Mouse (Mus musculus): Measurements from ENCODE around the gene Aip.
A peak's percentile ranks its signal among the peaks of the same experiment; 100 is the strongest.

Gene Aip

DNA sequence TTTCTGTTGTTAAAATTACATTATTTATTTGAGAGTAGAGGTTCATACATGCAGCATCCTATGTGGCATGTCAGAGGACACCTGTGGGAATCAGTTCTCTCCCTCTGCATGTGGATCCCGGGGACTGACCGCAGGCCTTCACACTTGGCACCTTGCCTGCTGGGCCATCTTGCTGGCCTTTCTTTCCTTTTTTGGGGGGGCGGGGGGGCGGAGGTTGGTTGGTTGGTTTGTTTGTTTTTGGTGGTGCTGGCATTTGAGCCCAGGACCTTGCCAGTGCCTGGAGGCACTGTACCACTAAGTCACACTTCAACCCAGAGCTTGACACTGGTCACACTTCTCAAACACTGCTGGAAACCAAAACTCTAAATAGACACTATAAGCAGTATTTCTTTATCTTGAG is 8.7 kb upstream of the Aip start:
- no peak for DNase-seq

GRCm38 (mm10) chr19:4131768-4132167 is 6.1 kb upstream of the Aip start:
- DNase-seq = no peak

- DNase-seq = no peak
Measured at GRCm38 (mm10) chr19:4131075-4131474, 5.4 kb upstream of the Aip start.

DNA sequence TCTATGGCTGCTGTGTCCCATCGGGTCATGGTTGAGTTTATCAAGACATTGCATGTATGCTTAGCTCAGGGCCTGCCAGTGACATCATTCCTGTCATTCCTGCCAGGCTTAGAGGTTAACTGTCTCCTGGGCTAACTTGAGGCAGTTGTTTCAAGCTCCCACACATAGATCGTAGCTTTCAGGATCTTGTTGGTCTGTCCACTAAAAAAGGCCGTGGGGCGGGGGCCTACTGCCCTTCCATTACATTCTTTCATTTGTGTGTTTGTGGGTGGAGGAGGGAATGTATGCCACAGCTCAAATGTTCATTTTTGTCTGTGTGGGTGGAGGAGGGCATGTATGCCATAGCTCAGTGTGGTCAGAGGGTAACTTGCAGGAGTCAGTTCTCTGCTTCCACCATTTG is 4.4 kb upstream of the Aip start:
- DNase-seq = no peak

DNA sequence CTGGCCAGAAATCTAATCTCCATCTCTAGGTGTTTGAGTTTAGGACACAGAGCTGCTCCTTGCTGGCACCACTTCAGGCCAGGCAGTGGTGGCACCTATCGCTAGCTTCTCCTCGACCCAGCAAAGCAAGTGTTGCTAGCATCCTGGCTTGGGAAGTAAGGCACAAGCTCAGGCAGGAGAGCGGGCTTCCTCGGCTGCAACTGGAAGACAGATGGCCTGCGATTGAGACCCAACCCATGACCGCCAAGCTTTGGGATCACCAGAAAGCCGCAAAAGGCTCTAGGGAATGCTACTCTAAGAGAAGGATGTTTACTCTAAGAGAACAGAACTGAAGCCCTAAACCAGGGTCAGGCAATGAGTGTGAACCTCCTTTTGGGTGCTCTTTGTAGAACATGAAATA is 3.8 kb upstream of the Aip start:
- no peak for DNase-seq

DNA sequence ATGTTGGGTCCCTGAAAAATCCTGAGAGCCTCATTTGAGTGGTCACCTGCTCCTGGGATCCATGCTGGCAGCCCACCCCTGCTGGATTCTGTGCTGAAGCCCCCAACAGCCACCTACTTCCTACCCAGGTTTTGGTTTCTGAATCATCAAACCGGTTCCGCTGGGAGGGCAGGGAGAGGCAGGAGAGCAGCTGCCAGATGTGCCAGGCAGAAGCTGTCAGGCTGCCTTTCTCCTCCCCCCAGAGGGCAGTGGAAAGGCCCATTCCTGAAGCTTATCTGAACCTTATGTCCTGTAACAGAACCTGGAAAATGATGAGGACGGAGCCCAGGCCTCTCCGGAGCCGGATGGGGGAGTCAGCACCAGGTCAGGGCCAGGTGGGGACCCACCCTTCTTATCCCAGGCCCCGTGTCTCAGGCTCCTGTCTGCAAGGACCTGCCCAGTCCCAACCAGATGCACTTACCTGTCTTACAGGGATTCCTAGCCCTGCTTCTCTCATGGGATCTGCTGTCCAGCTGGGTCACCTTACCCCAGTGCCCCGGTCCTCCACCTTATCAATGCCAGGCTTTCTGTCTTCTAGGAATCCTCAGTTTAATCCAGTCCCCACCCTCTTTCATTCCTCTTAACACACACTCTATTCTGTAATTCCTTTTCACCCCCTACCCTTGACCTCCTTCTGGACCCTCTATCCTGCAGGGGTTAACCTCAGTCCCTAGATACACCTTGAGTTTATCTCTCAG is 1.3 kb upstream of the Aip start:
- DNase-seq = peak; percentile 62

GRCm38 (mm10) chr19:4125268-4125667 is 390 bp downstream of the Aip start:
- DNase-seq = peak; percentile 64

- DNase-seq = peak; percentile 45
Measured at GRCm38 (mm10) chr19:4124432-4124831, 1.2 kb downstream of the Aip start.

- no peak for DNase-seq
Measured at GRCm38 (mm10) chr19:4122411-4123370, 3.0 kb downstream of the Aip start.

GRCm38 (mm10) chr19:4121896-4122295 is 3.8 kb downstream of the Aip start:
- DNase-seq = peak; percentile 47

- DNase-seq = peak; percentile 98
Measured at GRCm38 (mm10) chr19:4121097-4121805, 4.4 kb downstream of the Aip start.

- DNase-seq = peak; percentile 53
Measured at GRCm38 (mm10) chr19:4120496-4120895, 5.2 kb downstream of the Aip start.

DNA sequence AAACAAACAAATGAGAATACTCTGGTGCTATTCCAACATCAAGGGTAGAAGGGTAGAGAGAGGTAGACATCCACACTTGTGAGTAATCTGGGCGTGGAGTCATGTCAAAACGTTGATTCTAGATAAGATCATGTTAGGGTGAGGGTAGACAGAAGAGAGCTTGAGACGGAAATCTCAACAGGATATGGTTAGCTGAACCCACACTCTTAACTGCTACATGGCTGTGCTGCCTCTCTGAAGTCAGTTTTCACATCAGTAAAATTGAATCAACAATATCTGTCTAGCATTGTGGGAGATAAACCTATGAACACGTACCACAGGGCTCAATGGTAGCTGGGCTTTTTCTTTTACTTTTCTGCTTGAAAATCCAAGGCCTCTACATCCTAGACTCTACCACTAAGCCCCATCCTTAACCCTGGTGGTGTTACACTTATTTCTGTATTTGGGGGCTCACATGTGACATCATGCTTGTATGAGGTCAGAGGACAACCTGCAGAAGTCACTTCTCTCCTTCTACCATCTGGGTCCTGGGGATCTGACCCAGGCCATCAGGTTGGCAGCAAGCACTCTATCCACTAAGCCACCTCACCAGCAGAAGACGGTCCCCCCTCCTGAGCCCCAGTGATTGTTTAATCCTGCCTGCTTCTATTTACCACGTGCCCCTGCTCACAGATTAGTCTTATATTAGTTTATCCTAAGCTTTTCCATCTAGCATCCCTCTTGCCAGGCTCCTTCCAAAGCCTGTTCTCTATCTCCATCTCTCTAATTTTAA is 5.8 kb downstream of the Aip start:
- peak; percentile 55 for DNase-seq

DNA sequence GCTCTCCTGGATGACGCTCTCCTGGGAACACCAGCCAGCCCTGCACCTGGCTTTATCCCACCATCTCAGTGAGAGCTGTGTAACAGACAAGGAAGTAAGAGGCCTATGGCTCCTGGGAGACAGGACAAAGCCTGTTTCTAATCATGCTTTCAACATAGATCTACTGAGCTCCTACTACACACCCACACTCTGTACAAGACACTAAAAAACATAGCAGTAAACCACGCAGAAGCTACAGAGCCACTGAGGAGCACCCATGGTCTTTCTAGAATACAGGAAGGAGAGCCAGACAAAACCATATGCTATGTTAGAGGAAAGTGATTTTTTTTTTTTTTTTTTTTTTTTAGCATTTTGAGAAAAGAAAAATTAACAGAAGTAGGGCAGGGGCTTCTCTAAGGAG is 7.3 kb downstream of the Aip start:
- no peak for DNase-seq

- no peak for DNase-seq
Measured at GRCm38 (mm10) chr19:4117006-4117405, 8.7 kb downstream of the Aip start.

- no peak for DNase-seq
Measured at GRCm38 (mm10) chr19:4115816-4116215, 9.8 kb downstream of the Aip start.

DNA sequence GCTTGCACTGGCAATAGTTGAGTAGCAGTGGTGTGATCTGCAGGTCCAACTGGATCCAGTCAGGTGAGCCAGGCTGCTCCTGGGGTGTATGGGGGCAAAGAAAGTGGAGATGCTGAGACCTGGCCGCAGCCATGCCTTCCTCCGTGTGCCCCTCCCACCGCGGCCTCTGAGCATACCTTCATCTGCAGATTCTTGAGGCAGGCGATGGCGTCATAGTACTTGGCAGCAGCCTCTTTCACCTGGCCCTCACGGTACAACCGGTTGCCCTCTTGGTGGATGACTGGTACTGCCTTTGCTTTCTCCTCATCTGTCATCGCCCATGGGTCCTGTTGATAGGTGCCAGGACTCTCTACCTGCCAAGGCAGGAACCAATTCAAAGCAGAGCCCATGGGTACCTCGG is 10.5 kb downstream of the Aip start:
- no peak for DNase-seq

GRCm38 (mm10) chr19:4114551-4114950 is 11.1 kb downstream of the Aip start:
- no peak for DNase-seq

DNA sequence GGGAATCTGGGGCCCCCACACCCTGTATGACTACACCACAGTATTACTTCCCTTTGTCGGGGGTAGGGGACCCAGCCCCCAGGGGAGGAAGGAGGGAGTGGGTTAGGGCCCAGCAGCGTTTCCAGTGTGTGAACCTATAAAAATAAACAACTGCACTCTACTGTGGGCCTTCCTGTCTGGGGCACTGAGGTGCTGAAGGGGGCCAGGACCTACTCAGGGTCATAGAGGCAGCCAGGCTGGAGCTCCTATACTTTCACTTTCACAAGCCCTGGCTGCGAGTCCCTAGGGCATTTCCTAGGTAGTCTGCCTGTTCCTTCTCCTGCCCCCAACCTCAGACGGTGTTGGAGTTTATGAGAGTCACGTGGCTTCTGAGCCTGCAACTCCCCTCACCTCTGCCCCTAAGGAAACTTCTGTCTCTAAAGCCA is 11.8 kb downstream of the Aip start:
- no peak for DNase-seq

DNA sequence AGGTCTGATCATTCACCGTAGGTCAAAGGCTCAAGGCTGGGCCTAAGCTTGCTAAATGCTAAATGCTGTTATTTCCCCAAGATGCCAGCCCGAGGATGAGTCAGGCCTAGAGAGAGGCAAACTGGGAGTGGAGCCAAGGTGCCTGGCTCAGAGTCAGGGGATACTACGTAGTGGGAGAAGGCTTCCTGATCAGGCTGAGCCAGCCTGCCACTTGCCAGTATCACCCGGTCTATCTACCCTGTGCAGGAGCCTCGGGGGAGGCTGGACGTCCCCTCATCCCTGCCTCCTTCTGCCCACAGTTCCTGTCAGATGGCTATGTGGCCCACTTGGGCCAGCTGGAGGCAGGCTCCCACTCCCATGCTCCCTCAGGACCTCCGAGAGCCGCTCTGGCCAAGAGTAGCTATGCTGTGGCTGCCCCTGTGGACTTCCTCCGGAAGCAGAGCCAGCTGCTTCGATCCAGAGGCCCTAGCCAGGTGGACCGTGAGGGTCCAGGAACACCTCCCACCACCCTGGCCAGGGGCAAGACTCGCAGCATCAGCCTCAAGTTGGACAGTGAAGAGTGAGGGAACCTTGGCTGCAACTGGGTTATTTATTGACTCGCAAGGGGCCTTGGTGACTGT is 12.4 kb downstream of the Aip start:
- DNase-seq = peak; percentile 94

GRCm38 (mm10) chr19:4112063-4112960 is 13.3 kb downstream of the Aip start:
- no peak for DNase-seq

Data from cerebellum, adult 11-12 months (tissue).